Mouse (Mus musculus): ENCODE results near the gene Mdm4. TPM values are rescaled to one million over a fixed set of nuclear protein-coding genes. Genes with fewer than 3 reads are reported as not detected.

Mdm4 gene
- total and polyA plus RNA-seq, 2 experiments from 2014 or later, result 13.4 to 42.2 TPM

DNA sequence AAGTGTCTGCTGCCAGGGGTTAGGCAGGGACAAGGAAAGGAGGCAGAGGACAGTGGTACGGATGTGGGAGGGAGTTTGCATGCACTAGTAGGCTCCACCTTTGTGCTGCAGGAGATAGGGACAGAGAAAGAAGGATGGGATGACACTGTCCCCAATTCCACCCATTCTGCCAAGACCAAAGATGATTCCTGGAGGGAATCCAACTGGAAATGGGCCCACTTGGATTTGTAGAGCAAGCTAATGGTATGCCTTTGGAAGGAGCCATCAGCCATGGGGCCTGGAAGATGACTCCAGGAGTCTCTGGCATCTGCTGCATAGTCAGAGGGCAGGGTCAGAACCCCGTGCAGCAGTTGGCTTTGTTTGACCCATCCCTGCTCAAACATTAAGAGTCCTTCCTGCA lies 97.9 kb downstream of the Mdm4 start:
- no peaks in the 10 kb centered on the region for H3K27me3 ChIP-seq (ENCODE audit: control insufficient read depth, insufficient read depth, low read length)
- no peak overlapping the region for H3K27ac ChIP-seq (ENCODE audit: low read depth)
- no peak overlapping the region for H3K9ac ChIP-seq (replicated peaks; ENCODE audit: low read depth, low read length)
- no peaks in the 10 kb centered on the region for H3K4me1 ChIP-seq (ENCODE audit: control insufficient read depth, insufficient read depth)
- DNase-seq (ENCODE audit: low spot score) (no peak), ATAC-seq (ENCODE audit: insufficient read depth, low read depth) (no peak)
- no peak overlapping the region for H3K4me3 ChIP-seq (ENCODE audit: low read depth, low read length)
- TF ChIP-seq CTCF (IDR thresholded peaks at IDR 0.05; ENCODE audit: low read depth) (no peak), EP300 (IDR thresholded peaks at IDR 0.05; ENCODE audit: low read depth) (no peak)
- H3K4me2 ChIP-seq (ENCODE audit: low read depth, low read length), result no peak overlapping the region
- 60% methylated on average over 2 of the region's 2 CpGs for WGBS
- no peaks in the 10 kb centered on the region for H3K9me3 ChIP-seq (replicated peaks; ENCODE audit: control insufficient read depth, low read length)
- no peaks in the 10 kb centered on the region for H3K36me3 ChIP-seq (replicated peaks; ENCODE audit: control insufficient read depth, insufficient read depth, low read length)

DNA sequence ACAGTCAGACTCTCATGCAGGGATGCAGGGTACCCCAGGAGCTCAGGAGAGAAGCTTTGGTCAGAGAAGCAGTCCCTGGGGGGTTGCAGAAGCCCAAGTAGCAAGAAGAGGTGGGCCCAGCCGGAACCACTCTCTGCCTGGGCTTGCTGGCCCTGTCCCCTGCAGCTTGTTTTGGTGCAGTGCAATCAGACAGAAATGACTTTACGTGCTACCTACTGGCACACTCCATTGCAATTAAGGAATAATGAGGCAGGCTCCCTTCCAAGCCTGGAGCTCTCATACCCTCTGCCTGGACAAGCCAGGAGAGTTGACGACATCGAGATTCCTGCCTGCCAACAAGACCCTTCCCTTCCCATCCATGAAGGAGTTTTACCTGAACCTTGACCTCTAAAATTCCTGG lies 100.1 kb downstream of the Mdm4 start:
- 85% methylated on average over 4 of the region's 4 CpGs for WGBS
- no peak overlapping the region for H3K4me2 ChIP-seq (ENCODE audit: low read depth, low read length)
- no peak for DNase-seq (ENCODE audit: low spot score)
- no peaks in the 10 kb centered on the region for H3K36me3 ChIP-seq (replicated peaks; ENCODE audit: control insufficient read depth, insufficient read depth, low read length)
- no peaks in the 10 kb centered on the region for H3K9me3 ChIP-seq (replicated peaks; ENCODE audit: control insufficient read depth, low read length)
- no peak overlapping the region for H3K27ac ChIP-seq (ENCODE audit: low read depth)
- no peaks in the 10 kb centered on the region for H3K27me3 ChIP-seq (ENCODE audit: control insufficient read depth, insufficient read depth, low read length)
- no peak overlapping the region for H3K4me3 ChIP-seq (ENCODE audit: low read depth, low read length)
- no peak overlapping the region for H3K9ac ChIP-seq (replicated peaks; ENCODE audit: low read depth, low read length)
- no peak for ATAC-seq (ENCODE audit: insufficient read depth, low read depth)
- TF ChIP-seq EP300 (IDR thresholded peaks at IDR 0.05; ENCODE audit: low read depth) (no peak), CTCF (IDR thresholded peaks at IDR 0.05; ENCODE audit: low read depth) (no peak)
- no peaks in the 10 kb centered on the region for H3K4me1 ChIP-seq (ENCODE audit: control insufficient read depth, insufficient read depth)

DNA sequence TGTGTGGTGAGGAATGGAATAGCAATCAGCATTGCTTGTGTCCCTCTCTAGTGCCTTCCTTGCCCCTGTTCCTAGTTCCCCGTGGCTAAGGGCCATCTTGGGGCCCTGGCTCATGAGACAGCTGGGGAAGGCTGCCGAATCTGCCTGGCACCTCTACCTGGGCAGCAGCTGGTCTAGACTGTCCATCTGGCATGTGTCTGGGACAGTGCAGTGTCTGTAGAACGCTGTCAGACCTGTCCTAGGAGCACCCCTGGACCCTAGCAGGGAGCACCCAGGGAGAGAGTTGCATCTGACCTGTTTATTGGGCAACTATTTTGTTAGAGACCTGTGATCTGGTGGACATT lies 101.5 kb downstream of the Mdm4 start:
- no peaks in the 10 kb centered on the region for H3K4me1 ChIP-seq (ENCODE audit: control insufficient read depth, insufficient read depth)
- no peaks in the 10 kb centered on the region for H3K36me3 ChIP-seq (replicated peaks; ENCODE audit: control insufficient read depth, insufficient read depth, low read length)
- H3K27ac ChIP-seq (ENCODE audit: low read depth), result no peak overlapping the region
- ATAC-seq (ENCODE audit: insufficient read depth, low read depth) (no peak), DNase-seq (ENCODE audit: low spot score) (no peak)
- H3K9me3 ChIP-seq (replicated peaks; ENCODE audit: control insufficient read depth, low read length), result no peaks in the 10 kb centered on the region
- H3K9ac ChIP-seq (replicated peaks; ENCODE audit: low read depth, low read length), result no peak overlapping the region
- H3K4me3 ChIP-seq (ENCODE audit: low read depth, low read length), result no peak overlapping the region
- TF ChIP-seq EP300 (IDR thresholded peaks at IDR 0.05; ENCODE audit: low read depth) (no peak), CTCF (IDR thresholded peaks at IDR 0.05; ENCODE audit: low read depth) (no peak)
- H3K27me3 ChIP-seq (ENCODE audit: control insufficient read depth, insufficient read depth, low read length), result no peaks in the 10 kb centered on the region
- no peak overlapping the region for H3K4me2 ChIP-seq (ENCODE audit: low read depth, low read length)
- WGBS, result 68% methylated on average over 3 of the region's 3 CpGs

GRCm38 (mm10) chr1:132928032-132928906 lies 102.1 kb downstream of the Mdm4 start:
- H3K27me3 ChIP-seq (ENCODE audit: control insufficient read depth, insufficient read depth, low read length), result no peaks in the 10 kb centered on the region
- no peaks in the 10 kb centered on the region for H3K9me3 ChIP-seq (replicated peaks; ENCODE audit: control insufficient read depth, low read length)
- DNase-seq (ENCODE audit: low spot score) (no peak), ATAC-seq (ENCODE audit: insufficient read depth, low read depth) (no peak)
- TF ChIP-seq CTCF (IDR thresholded peaks at IDR 0.05; ENCODE audit: low read depth), result no peak
- no peak for TF ChIP-seq EP300 (IDR thresholded peaks at IDR 0.05; ENCODE audit: low read depth)
- H3K4me3 ChIP-seq (ENCODE audit: low read depth, low read length), result no peak overlapping the region
- H3K9ac ChIP-seq (replicated peaks; ENCODE audit: low read depth, low read length), result no peak overlapping the region
- H3K4me2 ChIP-seq (ENCODE audit: low read depth, low read length), result no peak overlapping the region
- no peaks in the 10 kb centered on the region for H3K36me3 ChIP-seq (replicated peaks; ENCODE audit: control insufficient read depth, insufficient read depth, low read length)
- H3K4me1 ChIP-seq (ENCODE audit: control insufficient read depth, insufficient read depth), result no peaks in the 10 kb centered on the region
- WGBS, result 52% methylated on average over 19 of the region's 19 CpGs
- H3K27ac ChIP-seq (ENCODE audit: low read depth), result no peak overlapping the region

DNA sequence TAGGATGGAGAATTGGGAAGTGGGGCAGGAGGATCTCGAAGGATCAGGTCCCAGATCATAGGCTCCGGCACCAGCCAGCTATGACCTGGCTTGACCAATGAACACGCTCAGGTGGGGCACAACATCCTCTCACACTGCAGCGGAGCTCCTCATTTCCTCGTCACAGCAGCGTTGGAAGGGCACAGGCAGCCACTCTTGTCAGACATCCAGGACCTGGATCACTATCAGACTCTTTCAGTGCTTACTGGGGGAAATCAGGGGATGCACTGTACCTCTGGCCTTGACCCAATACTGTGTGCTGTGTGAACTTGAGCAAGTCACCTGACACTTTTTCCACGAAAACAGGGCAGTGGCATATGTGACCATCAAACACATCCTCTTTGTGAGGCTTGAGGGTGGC lies 105.1 kb downstream of the Mdm4 start:
- no peak overlapping the region for H3K4me3 ChIP-seq (ENCODE audit: low read depth, low read length)
- H3K9me3 ChIP-seq (replicated peaks; ENCODE audit: control insufficient read depth, low read length), result no peaks in the 10 kb centered on the region
- WGBS, result 71% methylated on average over 7 of the region's 7 CpGs
- no peaks in the 10 kb centered on the region for H3K4me1 ChIP-seq (ENCODE audit: control insufficient read depth, insufficient read depth)
- no peak for TF ChIP-seq EP300 (IDR thresholded peaks at IDR 0.05; ENCODE audit: low read depth)
- no peak for TF ChIP-seq CTCF (IDR thresholded peaks at IDR 0.05; ENCODE audit: low read depth)
- H3K27me3 ChIP-seq (ENCODE audit: control insufficient read depth, insufficient read depth, low read length), result 0 out of 2 replicates have a peak, but pooled peaks cover 2% of the 10 kb centered on the region
- no peak overlapping the region for H3K4me2 ChIP-seq (ENCODE audit: low read depth, low read length)
- no peak overlapping the region for H3K27ac ChIP-seq (ENCODE audit: low read depth)
- no peaks in the 10 kb centered on the region for H3K36me3 ChIP-seq (replicated peaks; ENCODE audit: control insufficient read depth, insufficient read depth, low read length)
- no peak overlapping the region for H3K9ac ChIP-seq (replicated peaks; ENCODE audit: low read depth, low read length)
- DNase-seq (ENCODE audit: low spot score) (no peak), ATAC-seq (ENCODE audit: insufficient read depth, low read depth) (no peak)

DNA sequence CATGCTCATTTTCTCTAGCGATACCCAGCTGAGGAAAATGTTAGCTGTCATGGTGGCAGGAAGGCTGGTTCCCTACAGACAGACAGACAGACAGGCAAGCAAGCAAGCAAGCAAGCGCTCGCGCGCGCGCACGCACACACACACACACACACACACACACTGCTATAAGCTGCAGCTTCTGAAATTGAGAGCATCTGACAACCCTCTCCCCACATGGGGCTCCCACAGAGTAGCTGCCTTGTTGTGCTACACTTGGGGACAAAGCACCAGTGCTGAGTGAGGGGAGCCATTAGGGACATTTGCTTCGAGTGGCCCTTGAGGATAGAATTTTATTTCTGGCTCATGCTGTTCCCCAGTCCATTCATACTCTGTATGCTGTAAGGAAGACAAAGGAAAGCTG lies 108.1 kb downstream of the Mdm4 start:
- H3K4me3 ChIP-seq (ENCODE audit: low read depth, low read length), result no peak overlapping the region
- H3K9ac ChIP-seq (replicated peaks; ENCODE audit: low read depth, low read length), result no peak overlapping the region
- H3K4me1 ChIP-seq (ENCODE audit: control insufficient read depth, insufficient read depth), result no peaks in the 10 kb centered on the region
- DNase-seq (ENCODE audit: low spot score), result no peak
- H3K9me3 ChIP-seq (replicated peaks; ENCODE audit: control insufficient read depth, low read length), result no peaks in the 10 kb centered on the region
- H3K36me3 ChIP-seq (replicated peaks; ENCODE audit: control insufficient read depth, insufficient read depth, low read length), result no peaks in the 10 kb centered on the region
- 85% methylated on average over 9 of the region's 9 CpGs for WGBS
- 0 out of 2 replicates have a peak, but pooled peaks cover 4% of the 10 kb centered on the region for H3K27me3 ChIP-seq (ENCODE audit: control insufficient read depth, insufficient read depth, low read length)
- ATAC-seq (ENCODE audit: insufficient read depth, low read depth), result no peak
- H3K27ac ChIP-seq (ENCODE audit: low read depth), result no peak overlapping the region
- TF ChIP-seq EP300 (IDR thresholded peaks at IDR 0.05; ENCODE audit: low read depth) (no peak), CTCF (IDR thresholded peaks at IDR 0.05; ENCODE audit: low read depth) (no peak)
- no peak overlapping the region for H3K4me2 ChIP-seq (ENCODE audit: low read depth, low read length)
